Mouse (Mus musculus) erythroblast, embryonic 14.5 days (primary cell): ENCODE results near the gene Ctnnal1. TPM values are rescaled to one million over a fixed set of nuclear protein-coding genes. Genes with fewer than 3 reads are reported as not detected.
"Not testable (repeated sequence)": the region's sequence is repeated elsewhere in the genome, so short reads cannot be mapped to it uniquely, and the experiment has no call there.

ENCODE experiments used
- H3K27me3 ChIP-seq: 2 replicates; pipeline ENCODE4 v1.6.1; 2012; ENCODE audit warnings: inconsistent platforms; ENCODE audit not compliant: control insufficient read depth
- H3K36me3 ChIP-seq: 2 replicates; pipeline ENCODE4 v1.6.1; 2012; ENCODE audit warnings: mild to moderate bottlenecking, inconsistent platforms; ENCODE audit not compliant: control insufficient read depth
- H3K4me1 ChIP-seq: 2 replicates; pipeline ENCODE4 v1.6.1; 2012; ENCODE audit warnings: inconsistent platforms; ENCODE audit not compliant: control insufficient read depth
- H3K4me3 ChIP-seq: replicated peaks from 2 replicates; pipeline ENCODE3; 2012; ENCODE audit warnings: moderate library complexity, mild to moderate bottlenecking, inconsistent platforms
- H3K9me3 ChIP-seq: 2 replicates; pipeline ENCODE4 v1.6.1; 2012; ENCODE audit warnings: low read length, inconsistent platforms, mixed read lengths; ENCODE audit not compliant: control insufficient read depth
- GATA1 ChIP-seq: IDR thresholded peaks from 2 replicates; pipeline ENCODE4 v1.6.1; 2012; ENCODE audit warnings: low read length, inconsistent platforms, mixed read lengths
- TAL1 ChIP-seq: IDR thresholded peaks from 3 replicates; pipeline ENCODE4 v1.6.1; 2012; ENCODE audit warnings: low read length, inconsistent platforms, mixed read lengths
- polyA plus RNA-seq: library from polyadenylated mRNA; stranded (reverse); fragments of >175 nt; gene quantifications from 2 replicates; pipeline ENCODE4 v1.2.3, GENCODE M21; 2012

Gene Ctnnal1
- polyA plus RNA-seq, 1 experiment = 0.18 TPM

GRCm38 (mm10) chr4:56897511-56897910 is 32.5 kb upstream of the Ctnnal1 start:
- peaks cover 5% of the 10 kb centered on the region for H3K4me1 ChIP-seq
- H3K4me3 ChIP-seq = no peak overlapping the region
- H3K9me3 ChIP-seq = no peaks in the 10 kb centered on the region
- H3K36me3 ChIP-seq = peaks cover 53% of the 10 kb centered on the region
- TF ChIP-seq TAL1 (no peak), GATA1 (no peak)
- H3K27me3 ChIP-seq = no peaks in the 10 kb centered on the region

GRCm38 (mm10) chr4:56894196-56894595 is 29.2 kb upstream of the Ctnnal1 start:
- TF ChIP-seq TAL1 = no peak
- no peak for TF ChIP-seq GATA1
- Histone ChIP-seq H3K36me3 (peaks cover 48% of the 10 kb centered on the region), H3K9me3 (no peaks in the 10 kb centered on the region), H3K4me3 (no peak overlapping the region), H3K4me1 (peaks cover 6% of the 10 kb centered on the region), H3K27me3 (no peaks in the 10 kb centered on the region)

GRCm38 (mm10) chr4:56892501-56893115 is 27.6 kb upstream of the Ctnnal1 start:
- TF ChIP-seq GATA1 (no peak), TAL1 (no peak)
- Histone ChIP-seq H3K36me3 (peaks cover 39% of the 10 kb centered on the region), H3K9me3 (no peaks in the 10 kb centered on the region), H3K27me3 (no peaks in the 10 kb centered on the region), H3K4me3 (no peak overlapping the region), H3K4me1 (peaks cover 6% of the 10 kb centered on the region)

GRCm38 (mm10) chr4:56888483-56888882 is 23.5 kb upstream of the Ctnnal1 start:
- H3K27me3 ChIP-seq = no peaks in the 10 kb centered on the region
- peaks cover 43% of the 10 kb centered on the region for H3K36me3 ChIP-seq
- TF ChIP-seq TAL1 (no peak), GATA1 (no peak)
- H3K9me3 ChIP-seq = no peaks in the 10 kb centered on the region
- no peak overlapping the region for H3K4me3 ChIP-seq
- H3K4me1 ChIP-seq = peaks cover 6% of the 10 kb centered on the region

GRCm38 (mm10) chr4:56886286-56886979 is 21.4 kb upstream of the Ctnnal1 start:
- no peaks in the 10 kb centered on the region for H3K27me3 ChIP-seq
- H3K9me3 ChIP-seq = no peaks in the 10 kb centered on the region
- TF ChIP-seq GATA1 (no peak), TAL1 (no peak)

GRCm38 (mm10) chr4:56880036-56880703 is 15.2 kb upstream of the Ctnnal1 start:
- TF ChIP-seq GATA1 = no peak
- TF ChIP-seq TAL1 = no peak
- Histone ChIP-seq H3K36me3 (peaks cover 43% of the 10 kb centered on the region), H3K27me3 (no peaks in the 10 kb centered on the region), H3K4me1 (no peaks in the 10 kb centered on the region), H3K4me3 (no peak overlapping the region), H3K9me3 (no peaks in the 10 kb centered on the region)

More at GRCm38 (mm10) chr4:56886286-56886979, 21.4 kb upstream of the Ctnnal1 start:
- no peaks in the 10 kb centered on the region for H3K4me1 ChIP-seq
- H3K36me3 ChIP-seq = peaks cover 48% of the 10 kb centered on the region
- no peak overlapping the region for H3K4me3 ChIP-seq

- Histone ChIP-seq H3K27me3 (no peaks in the 10 kb centered on the region), H3K4me1 (no peaks in the 10 kb centered on the region), H3K9me3 (no peaks in the 10 kb centered on the region), H3K4me3 (no peak overlapping the region), H3K36me3 (peaks cover 39% of the 10 kb centered on the region)
- TF ChIP-seq TAL1 = no peak
- TF ChIP-seq GATA1 = no peak
Observed at GRCm38 (mm10) chr4:56878971-56879370, 14.0 kb upstream of the Ctnnal1 start.

GRCm38 (mm10) chr4:56870541-56870940 is 5.6 kb upstream of the Ctnnal1 start:
- H3K4me1 ChIP-seq = not testable (repeated sequence)

GRCm38 (mm10) chr4:56867761-56868160 is 2.8 kb upstream of the Ctnnal1 start:
- Histone ChIP-seq H3K27me3 (no peaks in the 10 kb centered on the region), H3K36me3 (no peaks in the 10 kb centered on the region; the same call in 1 of the 2 replicates), H3K4me1 (peaks cover 29% of the 10 kb centered on the region), H3K9me3 (no peaks in the 10 kb centered on the region), H3K4me3 (no peak overlapping the region)
- TF ChIP-seq TAL1 = no peak
- TF ChIP-seq GATA1 = no peak

More at GRCm38 (mm10) chr4:56870541-56870940, 5.6 kb upstream of the Ctnnal1 start:
- not testable (repeated sequence) for H3K9me3 ChIP-seq, H3K36me3 ChIP-seq, H3K27me3 ChIP-seq, H3K4me3 ChIP-seq
